Mouse (Mus musculus): ENCODE results near the gene Paxx.

The Paxx gene

DNA sequence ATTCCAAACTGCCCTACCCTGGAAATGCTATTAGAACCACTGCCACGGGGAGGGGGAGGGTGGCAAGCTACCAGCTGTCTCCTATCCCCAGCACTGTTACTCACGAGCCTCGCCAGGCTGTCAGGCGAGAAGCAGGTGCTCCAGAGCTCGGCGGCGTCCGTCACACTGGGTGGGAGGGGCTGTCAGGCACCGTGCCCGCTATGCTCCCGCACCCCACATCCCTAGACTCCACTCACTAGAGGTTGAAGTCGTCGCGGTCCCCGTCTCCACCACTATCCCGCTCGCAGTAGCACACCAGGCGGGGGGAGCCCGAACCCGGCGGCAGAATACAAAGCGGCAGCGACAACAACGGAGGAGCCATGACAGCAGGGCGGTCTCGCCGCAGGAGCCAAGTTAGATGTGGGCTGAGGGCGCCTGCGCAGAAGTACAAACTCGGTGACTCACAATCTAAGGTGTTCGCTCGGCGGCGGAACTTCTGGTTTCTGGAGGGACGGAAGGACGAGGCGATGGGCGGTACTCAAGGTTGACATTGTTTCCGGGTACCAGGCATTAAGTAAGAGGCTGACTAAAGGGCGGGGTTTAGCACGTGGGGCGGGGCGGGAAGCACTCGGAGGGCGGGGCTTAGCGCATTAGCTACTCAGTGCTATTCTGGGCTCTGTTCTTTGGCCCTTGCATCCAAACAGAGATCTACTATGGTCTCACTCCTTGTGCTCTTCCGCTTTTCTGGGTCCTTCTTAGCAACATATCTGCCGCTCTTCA is at the start of gene Paxx:
Paxx (minus strand) TSS at position 544 of the 759 bp plus-strand sequence.
- DNase-seq (ENCODE audit: low spot score in 2 of 2) = peak; percentile 79 to 84

DNA sequence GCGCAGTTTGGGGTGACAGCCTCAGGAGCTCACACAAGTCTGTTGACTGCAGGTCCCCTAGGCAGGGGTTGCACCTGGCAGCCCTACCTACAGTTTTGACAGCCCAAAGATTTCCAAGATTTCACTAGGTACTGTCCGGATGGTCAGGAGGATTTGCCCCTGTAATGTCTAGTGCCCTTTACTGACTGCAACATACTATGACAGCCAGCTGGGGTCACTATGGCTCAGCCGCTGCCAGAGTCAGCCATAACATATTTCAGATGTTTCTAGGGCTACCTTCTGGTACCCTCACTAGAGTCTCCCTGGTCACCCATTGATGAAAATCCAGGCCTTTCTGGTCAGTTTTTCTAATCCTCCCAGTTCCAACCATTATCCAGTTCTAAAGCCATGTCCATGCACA is 49.0 kb upstream of the Paxx start:
- no peak for DNase-seq (ENCODE audit: low spot score in 2 of 2)

GRCm38 (mm10) chr2:25506964-25507363 is 46.1 kb upstream of the Paxx start:
- DNase-seq (ENCODE audit: low spot score in 2 of 2) = no peak

- no peak for DNase-seq (ENCODE audit: low spot score in 2 of 2)
Measured at GRCm38 (mm10) chr2:25505860-25506259, 45.0 kb upstream of the Paxx start.

DNA sequence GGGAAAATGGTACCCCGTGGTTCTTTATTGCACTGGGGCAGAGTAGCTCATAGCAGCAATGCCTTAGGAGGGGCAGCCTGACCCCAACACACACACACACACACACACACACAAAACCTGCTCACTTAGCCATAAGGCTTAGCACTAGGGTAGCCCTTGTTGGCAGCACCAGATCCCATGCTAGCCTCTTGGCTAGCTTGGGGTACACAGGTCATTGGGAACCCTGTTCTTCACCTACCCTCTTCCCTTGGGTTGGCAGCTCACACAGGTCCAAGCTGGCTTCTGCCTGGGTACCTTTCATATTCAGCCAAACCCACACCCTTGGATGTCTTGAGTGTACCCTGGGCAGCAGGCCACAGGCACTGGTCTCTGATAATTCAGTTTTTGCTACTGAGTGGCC is 44.1 kb upstream of the Paxx start:
- no peak for DNase-seq (ENCODE audit: low spot score in 2 of 2)

DNA sequence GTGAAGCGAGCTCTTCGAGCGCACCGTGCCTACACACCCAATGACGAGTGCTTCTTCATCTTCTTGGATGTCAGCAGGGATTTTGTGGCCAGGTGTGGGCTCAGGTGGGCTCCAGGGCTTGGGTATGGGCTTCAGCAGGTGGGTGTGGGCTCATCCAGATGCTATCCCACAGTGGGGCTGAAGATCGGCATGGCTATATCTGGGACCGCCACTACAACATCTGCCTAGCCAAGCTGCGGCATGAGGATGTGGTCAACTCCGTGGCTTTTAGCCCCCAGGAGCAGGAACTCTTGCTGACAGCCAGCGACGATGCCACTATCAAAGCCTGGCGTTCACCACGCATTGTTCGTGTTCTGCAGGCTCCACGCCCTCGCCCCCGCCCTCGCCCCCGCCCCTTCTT is 43.6 kb upstream of the Paxx start:
- DNase-seq (ENCODE audit: low spot score in 2 of 2) = no peak

GRCm38 (mm10) chr2:25502726-25503125 is 41.8 kb upstream of the Paxx start:
- DNase-seq (ENCODE audit: low spot score in 2 of 2) = no peak

- no peak for DNase-seq (ENCODE audit: low spot score in 2 of 2)
Measured at GRCm38 (mm10) chr2:25501593-25502486, 40.9 kb upstream of the Paxx start, which contains the start of gene C8g. Gene C8g, minus strand, starts transcription at chr2:25501719.

GRCm38 (mm10) chr2:25500576-25501405 is 39.9 kb upstream of the Paxx start, which contains the start of gene Fbxw5:
Gene Fbxw5, plus strand, starts transcription at chr2:25500750.
- peak; percentile 55 to 69 for DNase-seq (ENCODE audit: low spot score in 2 of 2)

- DNase-seq (ENCODE audit: low spot score in 2 of 2) = no peak
Measured at GRCm38 (mm10) chr2:25500071-25500575, 39.2 kb upstream of the Paxx start.

DNA sequence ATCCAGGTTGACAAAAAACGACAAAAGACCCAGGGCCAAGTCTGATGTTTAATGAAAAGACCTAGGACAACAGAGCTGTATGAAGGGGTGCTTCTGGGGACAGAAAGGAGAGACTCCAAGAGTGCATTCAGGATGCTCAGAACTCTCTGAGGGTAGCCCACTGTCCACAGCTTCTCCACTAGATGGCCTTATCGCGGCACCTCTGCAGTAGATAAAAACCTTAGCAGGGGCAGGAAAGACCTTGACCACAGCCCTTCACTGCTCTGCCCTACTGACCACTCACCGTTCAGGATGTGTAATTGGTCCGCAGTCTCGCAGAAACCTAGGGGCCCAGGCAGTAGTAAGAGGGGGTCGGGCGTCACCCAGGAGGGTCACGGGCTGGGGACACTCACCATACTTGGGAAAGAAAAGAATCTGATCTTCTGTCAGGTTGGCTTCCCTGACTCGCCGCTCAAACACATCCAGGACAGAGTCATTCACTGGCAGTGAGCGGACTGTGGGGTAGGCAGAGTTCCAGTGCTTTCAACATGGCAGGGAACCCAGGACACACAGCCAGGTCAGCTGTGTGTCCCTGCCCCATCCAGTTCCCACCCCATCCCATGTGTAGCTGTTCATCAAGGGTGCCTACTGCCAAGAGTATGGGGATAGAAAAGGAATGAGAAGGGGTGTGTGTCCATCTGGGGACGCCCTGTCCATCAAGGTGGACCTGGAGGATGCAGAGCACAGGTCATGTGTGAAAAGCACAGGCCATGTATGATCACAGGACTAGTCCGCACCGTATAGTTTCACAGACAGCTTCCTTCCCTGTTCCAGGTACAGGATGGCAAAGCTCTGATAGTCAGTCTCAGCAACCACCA is 38.0 kb upstream of the Paxx start:
- no peak for DNase-seq (ENCODE audit: low spot score in 2 of 2)

DNA sequence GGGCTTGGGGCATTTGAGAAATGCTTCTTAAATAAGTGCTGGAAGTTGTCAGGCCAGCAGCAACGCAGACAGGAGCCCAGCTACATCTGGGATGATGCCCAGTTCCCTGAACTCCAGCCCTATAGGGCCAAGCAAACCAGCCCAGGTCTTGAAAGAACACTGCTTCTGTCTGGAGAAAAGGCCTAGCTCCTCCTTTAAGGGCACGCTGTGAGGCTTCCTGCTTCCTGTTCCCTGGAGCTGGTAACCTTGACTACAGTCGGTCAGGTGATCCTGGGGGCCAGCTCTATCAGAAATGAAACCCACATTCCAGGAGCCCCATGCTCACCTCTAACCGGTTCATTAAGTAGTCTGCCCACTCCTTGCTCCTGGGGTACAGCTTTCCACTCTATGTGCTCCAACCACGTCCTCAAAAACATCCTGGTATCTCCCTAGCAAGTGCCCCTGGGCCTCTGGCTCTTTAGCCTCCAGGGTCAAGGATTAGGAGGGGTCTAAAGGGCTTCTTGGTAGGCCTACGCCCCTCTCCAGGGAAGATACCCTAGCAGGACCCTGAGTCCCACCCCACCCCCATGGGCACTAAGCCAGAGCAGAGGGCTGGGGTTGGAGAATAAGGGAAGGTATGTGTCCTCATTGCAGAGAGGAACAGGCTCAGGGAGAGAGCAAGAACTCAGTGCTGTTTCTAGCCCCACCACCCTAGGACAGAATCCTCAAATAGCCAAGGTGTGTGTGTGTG is 37.1 kb upstream of the Paxx start:
- DNase-seq (ENCODE audit: low spot score in 2 of 2) = no peak

DNA sequence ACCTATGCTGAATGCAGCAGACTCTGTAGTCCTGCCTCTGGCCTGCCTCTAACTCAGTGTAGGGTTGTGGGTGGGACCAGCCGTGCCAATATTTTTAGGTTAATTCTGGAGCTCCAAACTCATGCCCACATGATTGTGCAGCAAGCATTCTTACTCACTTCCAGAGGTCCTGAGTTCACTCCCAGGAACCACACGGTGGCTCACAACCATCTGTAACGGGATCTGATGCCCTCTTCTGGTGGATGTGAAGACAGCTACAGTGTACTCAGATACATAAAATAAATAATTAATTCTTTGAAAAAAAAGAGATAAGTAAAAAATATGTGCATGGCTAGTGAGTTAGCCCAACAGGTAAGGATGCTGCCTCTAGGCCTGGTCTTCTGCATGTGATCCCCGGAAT is 35.6 kb upstream of the Paxx start:
- no peak for DNase-seq (ENCODE audit: low spot score in 2 of 2)

GRCm38 (mm10) chr2:25493476-25493961 is 32.6 kb upstream of the Paxx start, which contains the start of gene Lcn12:
Gene Lcn12, minus strand, starts transcription at chr2:25493911.
- no peak for DNase-seq (ENCODE audit: low spot score in 2 of 2)

GRCm38 (mm10) chr2:25492988-25493387 is 32.1 kb upstream of the Paxx start:
- no peak for DNase-seq (ENCODE audit: low spot score in 2 of 2)

- no peak for DNase-seq (ENCODE audit: low spot score in 2 of 2)
Measured at GRCm38 (mm10) chr2:25488671-25489068, 27.8 kb upstream of the Paxx start.

DNA sequence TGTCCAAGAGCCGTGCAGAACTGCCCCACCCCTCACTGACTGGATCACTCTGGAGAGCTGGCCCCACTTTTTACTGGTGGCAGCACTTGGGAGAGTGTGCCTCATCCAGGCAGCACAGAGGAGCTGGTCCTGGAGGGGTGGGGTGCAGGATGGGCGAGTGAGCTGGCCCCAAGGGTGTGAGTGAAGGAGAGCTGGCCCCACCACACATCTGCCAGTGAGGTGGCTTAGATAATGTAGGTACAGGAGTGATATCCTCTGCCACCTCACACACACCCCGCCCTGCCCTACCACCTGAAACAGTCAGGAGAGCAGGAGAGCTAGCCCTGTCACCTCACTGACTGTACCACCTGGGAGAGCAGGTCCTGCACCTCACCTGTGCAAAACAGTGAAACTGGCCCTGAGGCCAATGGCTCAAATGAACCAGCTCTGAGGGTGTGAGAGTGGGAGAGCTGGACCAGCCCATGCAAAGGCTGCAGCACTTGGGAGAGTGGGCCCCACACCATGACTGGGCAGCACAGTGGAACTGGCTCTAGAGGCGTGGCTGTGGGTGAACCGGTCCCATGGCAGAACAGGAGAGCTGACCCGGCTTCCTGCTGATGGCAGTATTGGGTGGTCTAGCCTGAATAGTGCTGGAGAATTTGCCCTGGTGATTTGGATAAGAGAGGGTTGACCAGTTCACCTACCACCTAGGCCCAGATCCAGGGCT is 27.2 kb upstream of the Paxx start:
- DNase-seq (ENCODE audit: low spot score in 2 of 2) = no peak

GRCm38 (mm10) chr2:25484901-25485647 is 24.2 kb upstream of the Paxx start:
- no peak for DNase-seq (ENCODE audit: low spot score in 2 of 2)

Measured in spleen, postnatal 14 days (tissue).